Mouse (Mus musculus) small intestine, adult 2 months (tissue): ENCODE data around the gene Adamtsl1.

ENCODE experiments used
- CTCF ChIP-seq: fragments of 200-500 bp; IDR thresholded peaks from 2 replicates; pipeline ENCODE4 v1.5.1; 2012; ENCODE audit warnings: low read depth, mild to moderate bottlenecking, control low read depth, inconsistent platforms, low read length, moderate library complexity, mixed read lengths; ENCODE audit not compliant: insufficient replicate concordance, insufficient read length; ENCODE audit errors: extremely low read depth
- POLR2A ChIP-seq: fragments of 200-500 bp; IDR thresholded peaks from 2 replicates; pipeline ENCODE4 v1.6.1; 2012; ENCODE audit warnings: low read depth, mild to moderate bottlenecking, control low read depth, inconsistent platforms, low read length, moderate library complexity

GRCm38 (mm10) chr4:86396672-86397288 lies 882.8 kb downstream of the Adamtsl1 start:
- TF ChIP-seq CTCF (no peak), POLR2A (no peak)
